Mouse (Mus musculus): ENCODE measurements around the gene Vil1. TPM values are rescaled to one million over a fixed set of nuclear protein-coding genes. Genes with fewer than 3 reads are reported as not detected.
A peak's percentile ranks its signal among the peaks of the same experiment; 100 is the strongest.

The Vil1 gene
- total RNA-seq, 2 experiments from 2014 or later: not detected

GRCm38 (mm10) chr1:74386714-74387385 lies 22.3 kb upstream of the Vil1 start:
- ATAC-seq (ENCODE audit: poor library complexity, severe bottlenecking): peak; percentile 59

- no peak for ATAC-seq (ENCODE audit: poor library complexity, severe bottlenecking)
Measured at GRCm38 (mm10) chr1:74387386-74387988, 21.7 kb upstream of the Vil1 start.

- no peak for ATAC-seq (ENCODE audit: poor library complexity, severe bottlenecking)
Measured at GRCm38 (mm10) chr1:74388398-74388920, 20.7 kb upstream of the Vil1 start.

GRCm38 (mm10) chr1:74389831-74390286 lies 19.3 kb upstream of the Vil1 start:
- no peak for ATAC-seq (ENCODE audit: poor library complexity, severe bottlenecking)

- peak; percentile 16 for ATAC-seq (ENCODE audit: poor library complexity, severe bottlenecking)
Measured at GRCm38 (mm10) chr1:74390287-74390906, 18.8 kb upstream of the Vil1 start.

GRCm38 (mm10) chr1:74390924-74391748 lies 18.0 kb upstream of the Vil1 start, which contains the start of gene Ctdsp1:
Gene Ctdsp1 (plus strand): TSS chr1:74391509.
- peak; percentile 63 for ATAC-seq (ENCODE audit: poor library complexity, severe bottlenecking)

GRCm38 (mm10) chr1:74391844-74392441 lies 17.2 kb upstream of the Vil1 start:
- ATAC-seq (ENCODE audit: poor library complexity, severe bottlenecking): peak; percentile 35

GRCm38 (mm10) chr1:74392446-74392994 lies 16.7 kb upstream of the Vil1 start:
- ATAC-seq (ENCODE audit: poor library complexity, severe bottlenecking): no peak

GRCm38 (mm10) chr1:74393010-74393409 lies 16.2 kb upstream of the Vil1 start:
- no peak for ATAC-seq (ENCODE audit: poor library complexity, severe bottlenecking)

- ATAC-seq (ENCODE audit: poor library complexity, severe bottlenecking): no peak
Measured at GRCm38 (mm10) chr1:74393697-74394096, 15.5 kb upstream of the Vil1 start.

GRCm38 (mm10) chr1:74394311-74394710 lies 14.9 kb upstream of the Vil1 start:
- ATAC-seq (ENCODE audit: poor library complexity, severe bottlenecking): no peak

- ATAC-seq (ENCODE audit: poor library complexity, severe bottlenecking): no peak
Measured at GRCm38 (mm10) chr1:74394858-74395257, 14.3 kb upstream of the Vil1 start.

GRCm38 (mm10) chr1:74395290-74395689 lies 13.9 kb upstream of the Vil1 start:
- ATAC-seq (ENCODE audit: poor library complexity, severe bottlenecking): no peak

GRCm38 (mm10) chr1:74396456-74397222 lies 12.5 kb upstream of the Vil1 start:
- peak; percentile 34 for ATAC-seq (ENCODE audit: poor library complexity, severe bottlenecking)

GRCm38 (mm10) chr1:74397268-74397918 lies 11.8 kb upstream of the Vil1 start:
- ATAC-seq (ENCODE audit: poor library complexity, severe bottlenecking): peak; percentile 86

- ATAC-seq (ENCODE audit: poor library complexity, severe bottlenecking): peak; percentile 25
Measured at GRCm38 (mm10) chr1:74397919-74398451, 11.2 kb upstream of the Vil1 start.

GRCm38 (mm10) chr1:74400531-74400930 lies 8.6 kb upstream of the Vil1 start:
- no peak for ATAC-seq (ENCODE audit: poor library complexity, severe bottlenecking)

GRCm38 (mm10) chr1:74401015-74401702 lies 8.0 kb upstream of the Vil1 start:
- no peak for ATAC-seq (ENCODE audit: poor library complexity, severe bottlenecking)

Measured in megakaryocyte, adult 5-6 weeks (primary cell).